Mouse (Mus musculus): ENCODE measurements around the gene Nit1.

Gene Nit1

DNA sequence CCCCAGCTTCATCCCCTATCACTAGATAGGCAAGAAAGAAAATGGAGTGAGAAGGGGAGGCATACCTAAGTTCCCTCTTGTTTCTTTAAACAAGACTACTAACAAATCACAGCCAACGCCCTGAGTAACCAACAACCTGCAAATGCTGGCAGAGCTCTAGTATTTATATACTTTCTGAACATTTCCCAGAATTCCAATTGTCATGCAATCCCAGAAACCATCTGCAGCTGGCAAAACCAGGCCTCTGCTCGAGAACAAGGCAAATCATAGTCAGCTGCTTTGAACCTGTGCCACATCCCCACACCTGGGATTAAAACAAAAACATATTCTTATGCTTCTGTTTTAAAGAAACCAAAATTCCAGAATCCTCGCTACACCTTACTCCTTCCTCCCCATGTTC, 52.1 kb downstream of the Nit1 start:
- no peak for DNase-seq (ENCODE audit: low spot score)

GRCm38 (mm10) chr1:171288328-171288727, 57.1 kb downstream of the Nit1 start:
- DNase-seq (ENCODE audit: low spot score), result no peak
